Mouse (Mus musculus) MEL (cell line): ENCODE data around the gene Spop. TPM values are rescaled to one million over a fixed set of nuclear protein-coding genes. Genes with fewer than 3 reads are reported as not detected.

Source experiments
- DNase-seq: peaks from one replicate; pipeline ENCODE4 v3.0.0; 2011; ENCODE audit warnings: low read depth, low spot score
- H3K27ac ChIP-seq: 2 replicates; pipeline ENCODE4 v1.5.1; 2012; ENCODE audit warnings: low read depth, mild to moderate bottlenecking, control low read depth, low read length, moderate library complexity; ENCODE audit not compliant: control insufficient read depth
- H3K27me3 ChIP-seq, 2 experiments: fragments of 150-350 bp in 1 of 2; sonication (generic) in 1 of 2; 2 replicates each; pipeline ENCODE4 v1.6.1; 2012; ENCODE audit warnings: low read length in 2 of 2, mild to moderate bottlenecking in 2 of 2, improper control_type of control experiment in 1 of 2, moderate library complexity in 1 of 2; ENCODE audit not compliant: insufficient read depth in 2 of 2, control insufficient read depth in 1 of 2
- H3K36me3 ChIP-seq, 2 experiments: 2 replicates each; pipeline ENCODE4 v1.6.1; 2012 to 2014; ENCODE audit warnings: low read length in 2 of 2, improper control_type of control experiment in 1 of 2, inconsistent platforms in 1 of 2, mild to moderate bottlenecking in 1 of 2; ENCODE audit not compliant: insufficient read depth in 2 of 2, control insufficient read depth in 1 of 2
- H3K4me1 ChIP-seq, 2 experiments: fragments of 150-350 bp in 1 of 2; sonication (generic) in 1 of 2; 2 replicates each; pipeline ENCODE4 v1.6.1; 2012; ENCODE audit warnings: low read length in 2 of 2, improper control_type of control experiment in 1 of 2, mild to moderate bottlenecking in 1 of 2; ENCODE audit not compliant: insufficient read depth in 2 of 2, control insufficient read depth in 1 of 2
- H3K4me3 ChIP-seq, 2 experiments: fragments of 150-350 bp in 1 of 2; sonication (generic) in 1 of 2; 2 replicates each; pipeline ENCODE4 v1.5.1; 2012; ENCODE audit warnings: low read depth in 2 of 2, low read length in 2 of 2, mild to moderate bottlenecking in 2 of 2, moderate library complexity in 2 of 2, control low read depth in 1 of 2, improper control_type of control experiment in 1 of 2; ENCODE audit not compliant: control insufficient read depth in 1 of 2, insufficient read depth in 1 of 2
- H3K79me2 ChIP-seq: 2 replicates; pipeline ENCODE4 v1.6.1; 2012; ENCODE audit warnings: mild to moderate bottlenecking, low read length, moderate library complexity; ENCODE audit not compliant: control insufficient read depth, poor library complexity, insufficient read depth
- H3K9ac ChIP-seq: 2 replicates; pipeline ENCODE4 v1.6.1; 2012; ENCODE audit warnings: low read depth, mild to moderate bottlenecking, control low read depth, low read length, moderate library complexity; ENCODE audit not compliant: control insufficient read depth, poor library complexity, severe bottlenecking
- H3K9me3 ChIP-seq: fragments of 150-350 bp; sonication (generic); replicated peaks from 2 replicates; pipeline ENCODE4 v1.6.1; 2012; ENCODE audit warnings: mild to moderate bottlenecking, low read length, improper control_type of control experiment, moderate library complexity; ENCODE audit not compliant: insufficient read depth
- E2F4 ChIP-seq: IDR thresholded peaks from 2 replicates; pipeline ENCODE4 v1.6.1; 2011; ENCODE audit warnings: low read depth, low read length, improper control_type of control experiment, borderline replicate concordance
- ELF1 ChIP-seq: IDR thresholded peaks from 2 replicates; pipeline ENCODE4 v1.6.1; 2014; ENCODE audit warnings: low read depth, mild to moderate bottlenecking, inconsistent platforms, low read length, improper control_type of control experiment, moderate library complexity
- ETS1 ChIP-seq: IDR thresholded peaks from 2 replicates; pipeline ENCODE4 v1.6.1; 2012; ENCODE audit warnings: low read depth, mild to moderate bottlenecking, inconsistent platforms, low read length, improper control_type of control experiment, moderate library complexity
- GATA1 ChIP-seq: IDR thresholded peaks from 2 replicates; pipeline ENCODE4 v1.6.1; 2011; ENCODE audit warnings: low read depth, low read length, improper control_type of control experiment
- KAT2A ChIP-seq: conservative IDR thresholded peaks from 2 replicates; pipeline ENCODE4 v1.6.1; 2012; ENCODE audit warnings: low read depth, low read length, improper control_type of control experiment, inconsistent platforms
- MAFK ChIP-seq: IDR thresholded peaks from 2 replicates; pipeline ENCODE4 v1.6.1; 2011; ENCODE audit warnings: low read depth, mild to moderate bottlenecking, low read length, improper control_type of control experiment, borderline replicate concordance
- MXI1 ChIP-seq: IDR thresholded peaks from 2 replicates; pipeline ENCODE4 v1.6.1; 2011; ENCODE audit warnings: mild to moderate bottlenecking, low read depth, low read length, improper control_type of control experiment
- NELFE ChIP-seq: IDR thresholded peaks from 2 replicates; pipeline ENCODE4 v1.6.1; 2011; ENCODE audit warnings: low read depth, low read length, improper control_type of control experiment
- POLR2AphosphoS2 ChIP-seq: IDR thresholded peaks from 2 replicates; pipeline ENCODE4 v1.6.1; 2011; ENCODE audit warnings: low read length, improper control_type of control experiment
- POLR2AphosphoS5 ChIP-seq: IDR thresholded peaks from 2 replicates; pipeline ENCODE4 v1.6.1; 2012; ENCODE audit warnings: low read depth, borderline replicate concordance, mild to moderate bottlenecking, inconsistent platforms, low read length, moderate library complexity, mixed read lengths
- RCOR1 ChIP-seq: IDR thresholded peaks from 2 replicates; pipeline ENCODE4 v1.6.1; 2012; ENCODE audit warnings: low read depth, mild to moderate bottlenecking, inconsistent platforms, low read length, improper control_type of control experiment
- UBTF ChIP-seq: IDR thresholded peaks from 2 replicates; pipeline ENCODE4 v1.6.1; 2012; ENCODE audit warnings: low read depth, mild to moderate bottlenecking, inconsistent platforms, low read length, improper control_type of control experiment, moderate library complexity, borderline replicate concordance; ENCODE audit not compliant: insufficient read depth
- USF1 ChIP-seq: IDR thresholded peaks from 2 replicates; pipeline ENCODE4 v1.6.1; 2014; ENCODE audit warnings: low read depth, mild to moderate bottlenecking, inconsistent platforms, low read length, improper control_type of control experiment, moderate library complexity
- ZC3H11A ChIP-seq: IDR thresholded peaks from 2 replicates; pipeline ENCODE4 v1.6.1; 2012; ENCODE audit warnings: low read depth, mild to moderate bottlenecking, inconsistent platforms, low read length, improper control_type of control experiment
- ZKSCAN1 ChIP-seq: IDR thresholded peaks from 2 replicates; pipeline ENCODE4 v1.6.1; 2012; ENCODE audit warnings: low read depth, mild to moderate bottlenecking, inconsistent platforms, low read length, improper control_type of control experiment, moderate library complexity
- ZMIZ1 ChIP-seq: IDR thresholded peaks from 2 replicates; pipeline ENCODE4 v1.6.1; 2012; ENCODE audit warnings: low read depth, mild to moderate bottlenecking, inconsistent platforms, low read length, improper control_type of control experiment, moderate library complexity
- ZNF384 ChIP-seq: IDR thresholded peaks from 2 replicates; pipeline ENCODE4 v1.6.1; 2012; ENCODE audit warnings: low read depth, mild to moderate bottlenecking, inconsistent platforms, low read length, improper control_type of control experiment
- polyA plus RNA-seq, 2 experiments: library from polyadenylated mRNA; stranded (reverse) in 1 of 2; unstranded in 1 of 2; fragments of >175 nt in 1 of 2; fragments of >200 nt in 1 of 2; gene quantifications; 2 replicates each; pipeline versions ENCODE4 v1.2.1 to v1.2.4; 2012; ENCODE audit warnings: low replicate concordance in 2 of 2, low read depth in 1 of 2; ENCODE audit not compliant: insufficient read length in 2 of 2, insufficient read depth in 1 of 2, missing spikeins in 1 of 2
- total RNA-seq: library from RNA; depleted of rRNA; stranded (reverse); fragments of 300-350 nt; gene quantifications from 2 replicates; pipeline ENCODE4 v1.2.3, GENCODE M21; 2012

Spop gene
- total and polyA plus RNA-seq, 3 experiments = 41.5 to 84.0 TPM; not detected in 1

DNA sequence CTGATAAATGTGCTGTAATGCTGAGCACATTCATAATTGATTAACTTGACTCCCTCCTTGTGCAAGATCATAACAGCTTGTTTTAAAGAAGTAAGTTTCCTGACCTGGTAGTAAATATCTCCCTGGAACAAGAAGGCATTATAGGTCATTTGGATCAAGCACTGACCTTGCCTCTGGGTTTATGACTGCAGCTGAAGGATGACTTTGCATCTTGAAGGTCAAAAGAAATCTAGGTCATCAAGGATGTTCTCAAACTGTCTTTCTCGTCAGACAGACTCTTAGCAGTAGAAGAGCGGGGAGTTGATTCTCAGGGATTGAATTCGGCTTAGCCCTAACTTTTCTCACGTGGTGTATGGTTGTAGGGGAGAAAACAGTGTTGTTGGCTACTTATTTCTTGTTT is 66.8 kb downstream of the Spop start:
- H3K9me3 ChIP-seq = no peaks in the 10 kb centered on the region
- no peak overlapping the region for H3K27ac ChIP-seq
- TF ChIP-seq USF1 = no peak
- H3K79me2 ChIP-seq = no peaks in the 10 kb centered on the region
- no peaks in the 10 kb centered on the region for H3K4me1 ChIP-seq
- H3K36me3 ChIP-seq = peaks cover 0 to 18% of the 10 kb centered on the region in 2 experiments; a peak in 2 of 4 replicates
- H3K4me3 ChIP-seq = no peak overlapping the region
- H3K27me3 ChIP-seq = no peaks in the 10 kb centered on the region
- no peak overlapping the region for H3K9ac ChIP-seq
- no peak for DNase-seq

DNA sequence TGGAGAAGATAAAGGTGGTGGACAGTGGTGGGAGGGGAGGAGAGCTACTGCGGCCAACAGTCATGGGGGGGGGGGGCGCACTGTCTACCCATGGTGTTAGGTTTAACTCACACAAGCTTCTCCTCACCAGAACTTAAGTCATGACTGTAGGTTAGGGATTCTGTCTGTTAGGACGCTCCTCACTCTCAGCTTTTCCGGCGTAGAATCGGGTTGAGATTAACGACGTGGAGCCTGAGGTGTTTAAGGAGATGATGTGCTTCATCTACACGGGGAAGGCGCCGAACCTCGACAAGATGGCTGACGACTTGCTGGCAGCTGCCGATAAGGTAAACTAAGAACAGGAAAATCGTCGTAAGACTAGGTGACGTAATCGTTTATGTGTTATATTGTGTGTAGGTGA is 71.8 kb downstream of the Spop start:
- H3K27me3 ChIP-seq = no peaks in the 10 kb centered on the region
- peaks cover 0 to 9% of the 10 kb centered on the region in 2 experiments; a peak in 2 of 4 replicates for H3K36me3 ChIP-seq
- no peak overlapping the region for H3K9ac ChIP-seq
- TF ChIP-seq E2F4 = no peak
- TF ChIP-seq ELF1 = no peak
- no peak for TF ChIP-seq ZMIZ1
- TF ChIP-seq POLR2AphosphoS5 = no peak
- TF ChIP-seq ZNF384 = no peak
- TF ChIP-seq UBTF = no peak
- TF ChIP-seq POLR2AphosphoS2 = no peak
- no peak for TF ChIP-seq GATA1
- TF ChIP-seq NELFE = no peak
- no peak for TF ChIP-seq ZKSCAN1
- TF ChIP-seq ZC3H11A = no peak
- no peak for TF ChIP-seq RCOR1
- no peak for TF ChIP-seq MAFK
- no peak for TF ChIP-seq ETS1
- TF ChIP-seq KAT2A = no peak
- TF ChIP-seq MXI1 = no peak
- TF ChIP-seq, all 39 proteins: peak for 0
- no peak for DNase-seq
- Histone ChIP-seq H3K79me2 (no peaks in the 10 kb centered on the region), H3K4me1 (no peaks in the 10 kb centered on the region), H3K9me3 (no peaks in the 10 kb centered on the region), H3K4me3 (no peak overlapping the region), H3K27ac (no peak overlapping the region)
